Comparison of ENCODE assay signal across 15 mouse cellular contexts in genomic region chrX:107329849-107330248, GRCm38 (mm10).
DNase-seq lines count a peak whose midpoint lies in the region; ATAC-seq and TF ChIP-seq lines count a peak whose summit lies in the region.
"Had no signal": no experiment of that assay in that cellular context is flagged by ENCODE, and none has a peak within 500 bp of the region (broad histone marks: within the 10 kb centered on the region; RNA-seq: fewer than 3 reads in every experiment).

No protein-coding gene starts in this region.

- no peaks in the 10 kb centered on the region for H3K4me1 ChIP-seq in lung, adult 2 months (ENCODE audit: control insufficient read depth, insufficient read depth, low read length)
- H3K4me1 ChIP-seq: embryonic facial prominence, embryonic 15.5 days; heart, embryonic 13.5 days had no signal

- peak; percentile 6 for DNase-seq in embryo, embryonic 11 days
- no peak for DNase-seq in embryo, embryonic 10 days (ENCODE audit: low spot score)
- peak; percentile 1 to 7 for DNase-seq in lung, adult 18-20 months
- no peak for DNase-seq in lung, adult 2 months
- DNase-seq in cerebellum, adult 9-11 months: no peak
- DNase-seq in layer of hippocampus, adult 9-10 months (ENCODE audit: low spot score): no peak
- DNase-seq: adrenal gland, postnatal 14 days; cerebellum, adult 18-20 months; thymus, adult 2 months had no signal

- ATAC-seq in common myeloid progenitor, adult 5-6 weeks (replicated peaks; ENCODE audit: low read depth, poor library complexity, severe bottlenecking): peak; percentile 91
- peak; percentile 94 for ATAC-seq in megakaryocyte progenitor cell, adult 5-6 weeks (replicated peaks; ENCODE audit: poor library complexity)
- ATAC-seq: inflammation-experienced regulatory T-cells, adult 6 months; midbrain, embryonic 16.5 days had no signal

- WGBS in lung, adult 2 months: 73% methylated on average over 3 of the region's 3 CpGs

- no peak overlapping the region for H3K4me3 ChIP-seq in lung, adult 2 months (replicated peaks; ENCODE audit: extremely low read depth, low read depth, low read length)
- H3K4me3 ChIP-seq: embryonic facial prominence, embryonic 15.5 days; heart, embryonic 13.5 days had no signal

- no peak for TF ChIP-seq CTCF in lung, adult 2 months (IDR thresholded peaks at IDR 0.05; ENCODE audit: insufficient read depth, low read length)

- no peak for TF ChIP-seq POLR2A in lung, adult 2 months (IDR thresholded peaks at IDR 0.05; ENCODE audit: borderline replicate concordance, extremely low read depth, low read depth, low read length)

Comparison
In these comparisons a context has a peak if more than half of its experiments do, and no peak if none do; other contexts are left out.
1. DNase-seq: peak in embryo, embryonic 11 days (single experiment) and lung, adult 18-20 months (2 of 2); none in embryo, embryonic 10 days (single experiment), lung, adult 2 months (single experiment), cerebellum, adult 9-11 months (single experiment) and layer of hippocampus, adult 9-10 months (single experiment).